Mouse (Mus musculus): ENCODE measurements around the gene Ski. TPM values are rescaled to one million over a fixed set of nuclear protein-coding genes. Genes with fewer than 3 reads are reported as not detected.
A peak's percentile ranks its signal among the peaks of the same experiment; 100 is the strongest.
"Not testable (repeated sequence)": the region's sequence is repeated elsewhere in the genome, so short reads cannot be mapped to it uniquely, and the experiment has no call there.

The Ski gene
- 100 to 1,000 TPM; 128 to 136 TPM for total RNA-seq (2021)
- long read RNA-seq, experiment 1, full-length matches to known transcripts = 103 of 209 reads
- long read RNA-seq, experiment 1, partial matches to known transcripts = 9 of 209 reads
- long read RNA-seq, experiment 1, other reads (novel, unspliced or antisense) = 97 of 209 reads
- long read RNA-seq, experiment 2, full-length matches to known transcripts = 130 of 265 reads
- long read RNA-seq, experiment 2, partial matches to known transcripts = 11 of 265 reads
- long read RNA-seq, experiment 2, other reads (novel, unspliced or antisense) = 124 of 265 reads

DNA sequence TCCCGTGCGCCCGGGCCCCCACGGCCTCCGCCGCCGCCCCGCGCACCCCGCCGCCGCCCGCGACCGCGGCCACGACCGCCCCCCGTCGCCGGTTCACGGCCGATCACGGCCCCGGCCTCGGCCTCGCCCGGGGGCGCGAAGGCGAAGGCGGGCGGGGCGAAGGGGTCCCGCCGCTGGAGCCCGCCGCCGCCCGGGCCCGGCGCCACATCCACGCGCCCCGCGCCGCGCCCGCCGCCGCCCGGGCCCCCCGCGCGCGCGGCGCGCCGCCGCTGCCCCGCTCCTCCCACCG, at the start of gene Ski:
Ski (minus strand) TSS at position 41 of the 289 bp plus-strand sequence.
- no peak for DNase-seq (ENCODE audit: low spot score in 2 of 2)
- peak within 1 kb of the TSS; percentile 81 for H3K4me3 ChIP-seq
- H3K27ac ChIP-seq = peak within 1 kb of the TSS; percentile 99
- TF ChIP-seq CTCF (conservative IDR thresholded peaks at IDR 0.05) = no peak

DNA sequence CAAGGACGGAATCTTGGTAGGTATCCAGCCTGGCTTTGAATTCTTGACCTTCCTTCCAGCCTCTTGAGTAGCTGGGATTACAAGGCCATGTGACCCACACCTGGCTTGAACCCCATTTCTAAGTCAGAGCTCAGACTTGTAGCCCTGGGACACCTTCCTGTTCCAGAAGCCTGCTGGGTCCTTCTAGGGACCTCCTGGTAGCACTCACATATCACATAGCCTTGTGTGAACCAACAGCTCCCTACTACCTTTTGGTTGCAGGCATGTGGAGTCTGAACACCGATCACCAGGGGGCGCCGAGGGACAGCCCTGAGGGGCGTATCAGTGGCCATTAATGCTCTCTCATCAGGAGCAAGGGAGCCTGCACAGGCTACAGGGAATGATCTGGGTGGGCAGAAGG, 46.0 kb upstream of the Ski start:
- Histone ChIP-seq H3K4me3 (no peak overlapping the region), H3K27ac (no peak overlapping the region)
- peak; percentile 61 to 77 for DNase-seq (ENCODE audit: low spot score in 2 of 2)
- peak; percentile 85 for TF ChIP-seq CTCF (conservative IDR thresholded peaks at IDR 0.05)

DNA sequence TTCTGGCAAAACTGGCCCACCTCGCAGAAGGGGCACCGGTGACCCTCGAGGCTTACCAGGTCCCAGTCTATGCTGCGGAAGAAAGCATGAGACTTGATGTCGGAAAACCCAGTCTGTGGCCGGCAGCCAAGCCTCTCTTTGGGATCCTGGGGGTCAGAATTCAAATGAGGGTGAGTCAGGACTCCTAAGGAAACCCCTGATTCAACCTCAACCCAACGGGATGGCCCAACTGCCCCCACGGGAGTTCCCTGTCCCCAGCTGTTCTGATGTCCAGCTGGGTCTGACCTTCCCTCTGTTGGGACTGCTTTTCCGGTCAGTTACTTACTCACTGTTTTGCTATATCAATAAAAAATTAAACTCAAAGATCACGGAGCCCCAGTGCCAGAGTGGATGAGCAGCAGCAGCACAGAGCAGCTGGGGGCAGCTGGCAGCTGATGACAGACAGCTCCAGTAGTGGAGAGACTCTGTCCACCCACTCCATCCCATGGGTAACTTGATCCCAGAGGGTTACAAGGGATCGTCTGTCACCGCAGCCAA, 45.3 kb upstream of the Ski start:
- H3K27ac ChIP-seq = no peak overlapping the region
- DNase-seq (ENCODE audit: low spot score in 2 of 2) = no peak
- no peak for TF ChIP-seq CTCF (conservative IDR thresholded peaks at IDR 0.05)
- no peak overlapping the region for H3K4me3 ChIP-seq

DNA sequence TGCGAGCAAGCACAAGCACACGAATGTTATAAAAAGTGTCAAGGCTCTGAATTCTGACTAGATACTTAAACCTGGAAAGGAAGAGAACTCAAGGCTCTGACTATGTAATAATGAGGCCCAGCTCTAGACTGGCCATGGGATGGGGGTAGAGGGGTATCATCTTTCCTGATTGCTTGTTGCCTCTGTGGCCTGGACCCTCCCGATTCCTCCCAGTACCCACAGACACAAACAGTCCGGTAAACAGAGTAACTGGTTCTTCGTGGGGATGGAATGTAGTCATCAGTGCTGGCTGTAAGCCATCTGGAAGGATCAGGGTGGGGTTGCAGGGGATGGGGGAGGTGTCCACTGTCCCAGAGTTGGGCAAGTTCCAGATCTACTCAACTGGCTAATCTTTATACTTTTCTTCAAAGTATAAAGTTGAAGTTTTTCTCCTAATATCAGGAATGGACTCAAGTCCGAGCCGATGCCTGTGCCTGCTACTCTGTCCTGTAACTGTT, 44.7 kb upstream of the Ski start:
- DNase-seq (ENCODE audit: low spot score in 2 of 2) = no peak
- Histone ChIP-seq H3K4me3 (no peak overlapping the region), H3K27ac (no peak overlapping the region)
- TF ChIP-seq CTCF (conservative IDR thresholded peaks at IDR 0.05) = no peak

DNA sequence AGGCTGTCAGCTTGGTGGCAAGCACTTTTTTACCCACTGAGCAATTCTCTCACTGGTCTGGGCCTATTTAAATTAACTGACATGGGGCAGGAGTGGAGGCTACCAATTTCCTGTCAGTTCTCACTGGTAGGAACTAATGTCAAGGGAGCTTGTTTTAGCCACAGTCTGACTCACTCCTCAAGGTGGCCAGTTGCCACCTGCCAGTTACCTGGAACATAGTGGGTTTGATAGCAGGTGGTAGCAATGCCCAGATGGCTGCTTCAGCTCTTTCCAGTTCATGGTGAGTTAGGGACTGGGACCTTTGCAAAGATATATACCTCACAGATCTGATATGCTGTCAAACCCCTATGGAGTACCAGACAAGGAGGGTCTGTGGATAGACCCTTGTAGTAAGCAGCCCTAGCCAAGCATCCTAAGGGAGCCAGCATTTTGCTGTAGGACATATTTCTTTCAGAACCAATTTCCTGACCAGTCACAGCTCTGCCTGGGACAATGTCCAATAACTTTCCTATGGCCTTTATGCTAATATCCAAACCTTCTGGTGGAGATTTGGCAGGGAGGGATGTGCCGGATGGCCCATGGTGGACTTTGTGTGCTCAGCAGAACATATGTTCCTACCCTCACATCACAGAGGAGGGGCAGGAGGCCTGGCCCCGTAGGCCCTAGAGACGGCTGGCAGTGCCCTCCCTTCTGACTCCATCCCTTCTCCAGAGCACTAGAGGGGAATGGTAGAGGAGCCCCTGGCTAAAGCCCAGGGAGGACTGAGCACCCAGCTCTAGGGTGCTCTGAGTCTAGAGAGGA, 42.3 kb upstream of the Ski start:
- TF ChIP-seq CTCF (conservative IDR thresholded peaks at IDR 0.05) = no peak
- DNase-seq (ENCODE audit: low spot score in 2 of 2) = no peak
- H3K4me3 ChIP-seq = no peak overlapping the region
- H3K27ac ChIP-seq = peak overlapping the region; percentile 64

DNA sequence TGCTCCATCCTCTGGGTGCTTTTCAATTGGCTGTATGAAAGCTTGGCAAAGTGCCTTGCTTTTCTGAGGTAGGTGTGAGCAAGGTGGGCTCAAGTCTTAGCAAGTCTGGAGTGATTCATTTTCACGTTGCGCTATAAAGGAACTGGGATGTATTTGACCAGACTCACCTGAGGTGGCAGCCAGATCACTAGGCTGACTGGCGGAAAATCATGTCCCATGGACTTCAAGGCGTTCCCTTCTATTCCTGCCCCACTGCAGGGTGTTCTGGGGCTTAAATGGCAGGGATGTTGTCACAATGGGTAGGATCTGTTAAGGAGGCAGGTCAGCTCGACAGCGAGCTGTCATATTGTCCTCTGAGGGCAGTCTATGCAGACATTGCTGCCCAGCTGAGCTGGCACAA, 29.9 kb upstream of the Ski start:
- no peak for DNase-seq (ENCODE audit: low spot score in 2 of 2)
- Histone ChIP-seq H3K27ac (peak overlapping the region; percentile 96), H3K4me3 (no peak overlapping the region)
- no peak for TF ChIP-seq CTCF (conservative IDR thresholded peaks at IDR 0.05)

DNA sequence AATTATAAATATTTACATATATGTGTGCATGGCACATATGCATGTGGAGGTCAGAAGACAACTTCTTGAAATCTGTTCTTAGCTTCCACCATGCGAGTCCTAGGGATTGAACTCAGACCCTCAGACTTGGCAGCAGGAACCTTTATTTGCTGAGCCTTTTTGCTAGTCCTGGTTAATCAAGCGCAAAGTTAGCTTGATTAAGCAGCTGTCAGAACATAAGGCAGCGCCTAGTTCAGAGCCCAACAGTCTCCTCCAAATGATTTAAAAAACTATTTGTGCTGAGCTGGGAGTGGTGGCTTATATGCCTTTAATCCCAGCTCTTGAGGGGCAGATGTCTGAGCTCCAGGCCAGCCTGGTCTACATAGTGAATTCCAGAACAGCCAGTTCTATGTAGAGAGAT, 28.8 kb upstream of the Ski start:
- no peak for TF ChIP-seq CTCF (conservative IDR thresholded peaks at IDR 0.05)
- Histone ChIP-seq H3K27ac (peak overlapping the region; percentile 96), H3K4me3 (peak overlapping the region; percentile 55; the same call in 1 of the 2 replicates)
- DNase-seq (ENCODE audit: low spot score in 2 of 2) = peak in 1 of 2 experiments; percentile 59

DNA sequence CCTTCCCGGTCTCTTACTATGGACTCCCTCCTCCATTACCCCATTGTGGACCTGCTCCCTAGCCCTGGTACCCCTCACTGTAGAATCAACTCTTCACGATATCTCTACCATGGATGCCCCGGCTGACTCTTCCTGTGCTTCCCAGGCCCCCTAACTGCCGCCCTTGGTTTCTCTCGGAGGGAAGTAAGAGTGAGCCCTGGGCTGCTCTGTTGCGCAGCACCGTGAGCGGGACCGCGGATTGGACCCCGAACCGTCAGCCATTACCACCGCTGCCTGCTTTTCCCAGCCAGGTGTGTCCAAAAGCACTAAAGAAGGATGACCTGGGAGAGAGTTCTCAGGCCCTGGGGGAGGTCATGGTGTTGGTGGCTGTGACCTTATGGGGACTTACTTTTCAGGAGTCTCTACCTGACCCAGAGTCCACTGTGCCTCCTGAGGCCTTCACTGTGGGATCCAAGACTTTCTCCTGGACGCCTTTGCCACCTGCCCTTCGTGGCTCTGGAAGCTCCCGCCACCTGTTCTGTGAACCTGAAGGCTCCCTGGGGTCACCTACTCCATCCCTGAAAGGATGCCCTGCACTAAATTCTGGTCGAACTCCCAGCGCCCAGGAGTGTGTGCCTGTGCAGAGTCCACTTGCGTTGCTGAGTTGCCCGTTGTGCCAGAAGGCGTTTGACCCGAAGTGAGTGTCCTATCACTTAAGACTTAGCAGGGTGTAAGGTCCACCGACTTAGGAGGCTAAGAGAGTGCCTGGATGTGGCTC, 28.1 kb upstream of the Ski start:
- no peak for TF ChIP-seq CTCF (conservative IDR thresholded peaks at IDR 0.05)
- DNase-seq (ENCODE audit: low spot score in 2 of 2) = peak in 1 of 2 experiments; percentile 11
- H3K4me3 ChIP-seq = peak overlapping the region; percentile 55
- peak overlapping the region; percentile 96 for H3K27ac ChIP-seq

DNA sequence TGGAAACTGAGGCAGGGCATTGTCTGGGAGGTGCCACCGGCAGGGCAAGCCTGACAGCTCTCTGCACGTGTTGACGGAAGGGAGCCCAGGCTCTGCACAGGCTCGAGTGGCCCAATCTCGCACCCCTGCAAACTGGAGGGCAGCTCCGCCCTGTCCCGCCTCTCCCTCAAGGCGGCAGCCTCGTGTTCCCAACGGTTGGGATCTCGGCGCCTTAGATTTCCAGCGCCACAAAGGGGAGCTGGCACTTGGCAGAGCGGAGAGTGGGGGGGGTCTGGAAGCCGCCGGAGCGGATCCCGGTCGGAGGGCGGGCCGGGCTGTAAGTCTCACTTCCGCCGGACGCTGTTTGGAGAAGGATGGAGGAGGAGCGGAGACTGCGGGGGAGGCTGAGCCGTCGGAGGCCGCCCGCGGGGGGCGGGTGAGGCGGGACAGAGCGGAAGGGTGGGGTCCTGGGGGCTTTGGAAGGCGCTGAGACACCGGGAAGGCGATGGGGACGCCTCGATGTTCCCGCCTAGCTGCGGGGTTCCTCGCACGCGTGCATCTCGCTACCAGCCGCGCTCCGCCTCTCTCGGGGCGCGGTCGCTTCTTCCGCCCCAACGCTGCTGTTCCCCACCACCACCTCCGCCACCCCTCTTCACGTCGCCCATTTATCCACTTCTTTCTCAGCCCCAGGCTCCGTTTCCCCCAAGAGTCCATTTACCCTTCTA, 27.4 kb upstream of the Ski start, which contains the start of gene Faap20:
Faap20 (plus strand) TSS at position 155 of the 704 bp plus-strand sequence.
- peak within 1 kb of the TSS; percentile 96 for H3K27ac ChIP-seq
- H3K4me3 ChIP-seq = peak within 1 kb of the TSS; percentile 55
- peak; percentile 79 to 86 for DNase-seq (ENCODE audit: low spot score in 2 of 2)
- TF ChIP-seq CTCF (conservative IDR thresholded peaks at IDR 0.05) = no peak

DNA sequence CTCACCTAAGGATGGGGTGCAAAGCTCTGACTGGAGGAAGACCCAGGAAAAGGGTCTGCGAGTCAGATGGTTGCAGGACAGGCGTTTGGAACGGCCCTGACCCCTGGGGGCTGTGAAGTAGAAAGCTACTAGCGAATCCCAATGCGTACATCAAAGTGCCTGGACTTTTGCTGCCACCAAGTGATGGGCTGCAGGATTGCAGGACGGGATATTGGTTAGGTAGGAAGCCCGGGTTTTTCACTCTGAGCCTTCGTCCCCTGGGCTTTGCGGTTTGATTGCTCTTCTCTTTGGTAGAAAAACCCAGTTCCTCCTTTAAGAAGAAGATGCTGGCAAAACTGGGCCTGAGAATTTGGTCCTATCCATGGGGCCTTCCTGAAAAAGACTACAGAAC, 26.9 kb upstream of the Ski start:
- H3K27ac ChIP-seq = peak overlapping the region; percentile 96
- peak; percentile 84 for TF ChIP-seq CTCF (conservative IDR thresholded peaks at IDR 0.05)
- DNase-seq (ENCODE audit: low spot score in 2 of 2) = peak; percentile 91 to 96
- peak overlapping the region; percentile 55 for H3K4me3 ChIP-seq

DNA sequence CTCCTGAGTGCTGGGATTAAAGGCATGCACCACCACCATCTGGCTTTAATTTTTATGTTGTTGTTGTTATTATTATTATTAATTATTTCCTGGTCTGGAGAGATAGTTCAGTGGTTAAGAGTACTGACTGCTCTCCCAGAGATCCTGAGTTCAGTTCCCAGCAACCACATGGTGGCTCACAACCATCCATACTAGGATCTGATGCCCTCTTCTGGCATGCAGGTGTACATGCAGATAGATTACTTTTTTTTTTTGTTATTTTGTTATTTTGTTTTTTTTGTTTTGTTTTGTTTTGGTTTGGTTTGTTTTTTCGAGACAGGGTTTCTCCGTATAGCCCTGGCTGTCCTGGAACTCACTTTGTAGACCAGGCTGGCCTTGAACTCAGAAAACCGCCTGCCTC, 25.7 kb upstream of the Ski start:
- TF ChIP-seq CTCF (conservative IDR thresholded peaks at IDR 0.05) = peak; percentile 66
- DNase-seq (ENCODE audit: low spot score in 2 of 2); H3K4me3 ChIP-seq: not testable (repeated sequence)
- 0 out of 2 replicates have a peak overlapping the region, but pooled peaks have one; percentile 36 for H3K27ac ChIP-seq

DNA sequence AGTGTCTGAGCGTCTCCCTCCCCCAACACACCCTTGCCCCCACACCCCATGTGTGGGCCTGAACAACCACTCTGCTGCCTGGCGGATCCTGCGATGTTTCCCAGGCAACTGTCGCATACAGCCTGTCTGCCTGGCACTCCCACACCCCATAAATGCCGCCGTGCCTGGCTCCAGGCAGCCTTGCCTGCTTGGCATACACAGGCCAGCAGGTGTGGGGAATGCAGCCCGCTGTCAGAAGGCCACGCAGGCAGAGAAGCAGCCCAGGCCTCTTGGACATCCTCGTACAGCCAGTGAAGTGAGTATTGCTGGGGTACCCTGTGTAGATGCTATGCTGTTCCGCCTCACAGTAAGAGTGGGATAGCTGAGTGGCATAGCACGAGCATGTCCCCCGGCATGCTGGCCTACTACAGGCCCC, 24.3 kb upstream of the Ski start:
- TF ChIP-seq CTCF (conservative IDR thresholded peaks at IDR 0.05) = peak; percentile 50
- DNase-seq (ENCODE audit: low spot score in 2 of 2) = peak; percentile 78 to 86
- H3K4me3 ChIP-seq = peak overlapping the region; percentile 47
- peak overlapping the region; percentile 94 for H3K27ac ChIP-seq
